Mouse (Mus musculus) right cerebral cortex, postnatal 10 days (tissue): ENCODE measurements around the gene Vmn1r224.

Source experiments
- DNase-seq, 2 experiments: peaks; one replicate each; pipeline ENCODE4 v3.0.0; 2021; ENCODE audit warnings: low spot score in 2 of 2

Gene Vmn1r224

DNA sequence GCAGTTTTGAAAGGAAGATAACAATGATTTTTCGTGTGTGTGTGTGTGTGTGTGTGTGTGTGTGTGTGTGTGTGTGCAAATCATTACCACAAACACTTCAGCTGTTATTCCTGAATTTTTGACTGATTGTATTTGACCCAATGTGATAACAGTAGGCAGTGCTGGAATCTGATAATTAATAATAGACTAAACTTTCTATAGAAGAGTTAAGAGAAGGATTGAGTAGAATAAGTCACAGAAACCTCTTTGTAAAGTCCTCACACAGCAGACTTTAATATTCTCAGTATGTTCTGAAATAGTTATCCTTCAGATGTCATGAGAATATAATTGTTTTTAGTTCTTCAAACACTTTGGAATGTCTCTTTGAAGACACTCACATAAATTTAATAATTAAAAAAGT, at the start of gene Vmn1r224:
Vmn1r224 (plus strand) TSS at position 301 of the 400 bp plus-strand sequence.
- no peak for DNase-seq

- no peak for DNase-seq
Measured at GRCm38 (mm10) chr17:20399105-20399504, 14.8 kb upstream of the Vmn1r224 start.

DNA sequence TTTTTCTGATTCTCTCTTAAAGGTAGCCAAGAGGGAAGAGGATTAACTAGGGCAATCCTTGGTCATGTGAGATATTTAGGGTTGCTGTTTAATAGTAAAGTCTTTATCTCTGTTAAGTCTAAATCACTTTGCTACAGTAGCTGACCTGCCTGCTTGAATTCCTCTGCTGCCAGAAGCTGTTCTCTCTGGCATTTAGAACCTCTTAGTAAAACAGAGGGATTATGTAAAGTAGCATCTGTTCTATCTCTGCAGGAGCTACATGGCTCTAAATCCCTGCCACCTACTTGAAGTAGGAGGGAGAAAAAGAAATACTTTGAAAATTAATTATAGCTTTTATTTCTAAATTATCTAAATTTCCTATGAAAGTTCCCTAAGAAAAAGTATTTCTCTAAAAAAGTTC, 25.3 kb downstream of the Vmn1r224 start:
- no peak for DNase-seq

DNA sequence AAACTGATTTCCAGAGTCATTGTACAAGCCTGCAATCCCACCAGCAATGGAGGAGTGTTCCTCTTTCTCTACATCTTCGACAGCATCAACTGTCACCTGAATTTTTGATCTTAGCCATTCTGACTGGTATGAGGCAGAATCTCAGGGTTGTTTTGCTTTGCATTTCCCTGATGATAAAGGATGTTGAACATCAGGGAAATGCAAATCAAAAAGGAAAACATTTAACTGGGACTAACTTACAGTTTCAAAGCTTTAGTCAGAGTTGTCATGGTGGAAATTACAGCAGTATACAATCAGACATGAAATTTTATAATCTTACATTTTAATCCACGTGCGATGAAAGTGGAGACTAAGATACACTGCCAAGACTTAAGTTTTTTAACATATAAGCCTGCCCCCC, 59.4 kb downstream of the Vmn1r224 start:
- DNase-seq, result no peak
